Mouse (Mus musculus) kidney, embryonic 15.5 days (tissue): ENCODE data around the gene Gm9913. TPM values are rescaled to one million over a fixed set of nuclear protein-coding genes. Genes with fewer than 3 reads are reported as not detected.

ENCODE experiments used
- ATAC-seq: fragments of 200-750 bp; cut with Nextera tagmentation; replicated peaks from 2 replicates; pipeline ENCODE4 v1.8.0; 2017; ENCODE audit warnings: moderate TSS enrichment; ENCODE audit not compliant: low FRiP score
- H3K27ac ChIP-seq: fragments of 300-500 bp; sonication (generic); 2 replicates; pipeline ENCODE4 v1.5.1; 2015; ENCODE audit warnings: mild to moderate bottlenecking, inconsistent platforms
- H3K27me3 ChIP-seq: fragments of 300-500 bp; sonication (generic); 2 replicates; pipeline ENCODE4 v1.6.1; 2015; ENCODE audit warnings: inconsistent platforms
- H3K36me3 ChIP-seq: fragments of 300-500 bp; sonication (generic); 2 replicates; pipeline ENCODE4 v1.6.1; 2015; ENCODE audit warnings: inconsistent platforms
- H3K4me1 ChIP-seq: fragments of 300-500 bp; sonication (generic); 2 replicates; pipeline ENCODE4 v1.6.1; 2015; ENCODE audit warnings: inconsistent platforms
- H3K4me2 ChIP-seq: fragments of 300-500 bp; sonication (generic); 2 replicates; pipeline ENCODE4 v1.6.1; 2015; ENCODE audit warnings: moderate library complexity, mild to moderate bottlenecking, inconsistent platforms
- H3K4me3 ChIP-seq: fragments of 300-500 bp; sonication (generic); replicated peaks from 2 replicates; pipeline ENCODE4 v1.5.1; 2015; ENCODE audit warnings: mild to moderate bottlenecking, inconsistent platforms
- H3K9ac ChIP-seq: fragments of 300-500 bp; sonication (generic); 2 replicates; pipeline ENCODE4 v1.6.1; 2015; ENCODE audit warnings: mild to moderate bottlenecking, inconsistent platforms
- H3K9me3 ChIP-seq: fragments of 300-500 bp; sonication (generic); replicated peaks from 2 replicates; pipeline ENCODE4 v1.6.1; 2016; ENCODE audit warnings: inconsistent platforms
- WGBS: fragments of 180-500 bp; shearing (Covaris S2); methylation state at CpG from one replicate; pipeline ENCODE4 v1.1.7; 2015; ENCODE audit warnings: mixed read lengths; 5-methylcytosine and 5-hydroxymethylcytosine counted together
- polyA plus RNA-seq: library from polyadenylated mRNA; unstranded; fragments of >200 nt; fragmentation: Nextera tagmentation; extraction: Ambion mirVana; gene quantifications from 2 replicates; pipeline ENCODE4 v1.2.1, GENCODE M21; 2015

Gm9913 gene
- polyA plus RNA-seq, 1 experiment from 2014 or later: 0.42 TPM

DNA sequence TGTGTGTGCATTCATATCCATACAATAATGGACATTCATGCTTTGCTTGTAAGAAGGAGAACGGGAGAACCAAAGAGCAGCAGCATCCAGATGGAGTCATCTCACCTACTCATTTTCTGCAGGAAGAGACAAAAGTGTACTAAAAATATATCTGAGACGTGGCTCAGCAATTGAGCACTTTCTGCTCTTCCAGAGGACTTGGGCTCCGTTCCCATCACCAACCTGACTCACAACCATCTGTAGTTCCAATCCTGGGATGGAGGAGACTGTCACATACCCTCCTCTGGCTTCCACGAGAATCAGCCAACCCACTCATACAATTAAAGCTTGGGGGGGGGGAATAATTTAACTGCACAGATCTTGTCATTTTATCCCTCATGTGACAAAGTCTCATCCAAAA lies 23.8 kb upstream of the Gm9913 start:
- Histone ChIP-seq H3K4me3 (no peak overlapping the region), H3K9me3 (no peaks in the 10 kb centered on the region), H3K36me3 (no peaks in the 10 kb centered on the region), H3K4me1 (peaks cover 6% of the 10 kb centered on the region), H3K27me3 (no peaks in the 10 kb centered on the region), H3K27ac (no peak overlapping the region), H3K4me2 (no peak overlapping the region), H3K9ac (no peak overlapping the region)
- WGBS: 90% methylated on average over 4 of the region's 4 CpGs
- no peak for ATAC-seq

DNA sequence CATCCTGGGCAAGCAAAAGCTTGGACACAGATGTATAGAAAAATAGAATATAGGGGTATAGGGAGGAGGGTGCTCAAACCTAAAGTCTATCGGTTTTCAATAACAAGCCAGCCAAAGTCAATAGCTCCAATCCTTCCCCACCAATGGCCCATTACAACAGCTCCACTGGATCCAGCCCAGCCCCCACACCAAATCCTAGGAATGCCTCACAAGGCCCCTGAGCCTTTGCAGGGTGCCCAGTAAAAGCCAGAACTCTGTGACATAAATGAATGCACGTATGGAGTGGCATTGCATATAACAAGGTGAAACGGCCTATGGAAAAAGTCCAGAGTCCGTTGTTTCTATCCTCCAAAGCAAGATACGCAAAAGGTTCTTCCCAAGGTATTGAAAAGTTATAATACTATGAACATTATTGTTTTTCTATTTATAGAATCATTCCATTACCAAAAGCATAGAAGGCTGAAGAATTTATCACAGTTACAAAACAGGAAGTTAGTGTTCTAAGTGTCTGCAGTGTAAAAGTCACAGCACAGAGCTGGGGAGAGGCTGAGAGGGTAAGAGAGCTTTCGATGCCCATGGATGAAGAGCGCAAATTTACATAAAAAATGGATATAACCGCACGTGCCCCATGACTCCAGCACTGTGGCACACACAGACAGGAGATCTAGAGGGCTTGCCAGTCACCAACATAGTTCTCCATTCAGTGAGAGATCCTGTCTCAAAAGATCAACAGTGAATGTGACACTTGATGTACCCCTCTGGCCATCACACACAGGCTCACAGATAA lies 23.2 kb upstream of the Gm9913 start:
- Histone ChIP-seq H3K4me2 (no peak overlapping the region), H3K27me3 (no peaks in the 10 kb centered on the region), H3K4me3 (no peak overlapping the region), H3K9ac (no peak overlapping the region), H3K36me3 (no peaks in the 10 kb centered on the region), H3K9me3 (no peaks in the 10 kb centered on the region), H3K27ac (no peak overlapping the region), H3K4me1 (peaks cover 6% of the 10 kb centered on the region)
- WGBS: 92% methylated on average over 9 of the region's 9 CpGs
- ATAC-seq: no peak

DNA sequence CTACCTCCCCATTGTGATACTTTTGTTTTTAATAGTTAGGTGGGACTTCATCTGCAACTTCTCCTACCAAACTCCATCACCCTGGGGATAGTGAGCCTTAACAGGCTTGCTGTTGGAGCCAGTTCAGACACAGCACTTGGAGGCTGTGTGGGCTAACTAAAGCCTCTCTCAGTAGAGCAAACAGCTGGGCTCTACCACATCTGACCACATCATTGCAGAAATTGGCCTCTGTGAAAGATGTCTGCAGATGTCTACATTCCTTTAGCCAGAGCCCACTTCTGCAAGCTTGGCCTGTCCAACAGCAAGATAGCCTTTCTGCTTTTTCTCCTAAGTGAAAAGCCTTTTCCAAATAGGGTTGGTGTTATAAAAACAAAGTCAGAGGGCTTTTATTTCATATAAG lies 20.7 kb upstream of the Gm9913 start:
- Histone ChIP-seq H3K9me3 (no peaks in the 10 kb centered on the region), H3K4me2 (no peak overlapping the region), H3K4me1 (peaks cover 8% of the 10 kb centered on the region), H3K27ac (no peak overlapping the region; the same call in 1 of the 2 replicates), H3K9ac (no peak overlapping the region), H3K36me3 (no peaks in the 10 kb centered on the region), H3K4me3 (no peak overlapping the region), H3K27me3 (no peaks in the 10 kb centered on the region)
- no peak for ATAC-seq

DNA sequence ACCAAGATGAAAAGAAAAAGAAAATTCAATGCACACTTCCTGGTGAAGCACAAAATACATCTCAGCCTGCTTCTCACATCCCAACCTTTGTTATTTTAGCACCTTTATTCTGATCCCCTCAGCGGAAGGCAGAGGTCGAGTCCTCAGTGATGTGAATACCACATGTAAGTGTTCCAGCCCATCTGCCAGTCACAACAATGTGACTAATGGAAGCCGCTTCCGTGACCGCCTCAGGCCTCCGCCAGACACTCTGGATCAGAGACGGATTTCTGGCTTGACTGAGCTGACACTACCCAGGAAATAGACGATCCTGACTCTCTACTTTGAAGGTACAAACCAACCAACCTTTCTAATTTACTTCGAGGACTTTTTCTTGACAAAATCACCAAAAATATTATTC lies 20.0 kb upstream of the Gm9913 start:
- no peak overlapping the region for H3K27ac ChIP-seq
- no peak; the same call in 1 of the 2 replicates for ATAC-seq

DNA sequence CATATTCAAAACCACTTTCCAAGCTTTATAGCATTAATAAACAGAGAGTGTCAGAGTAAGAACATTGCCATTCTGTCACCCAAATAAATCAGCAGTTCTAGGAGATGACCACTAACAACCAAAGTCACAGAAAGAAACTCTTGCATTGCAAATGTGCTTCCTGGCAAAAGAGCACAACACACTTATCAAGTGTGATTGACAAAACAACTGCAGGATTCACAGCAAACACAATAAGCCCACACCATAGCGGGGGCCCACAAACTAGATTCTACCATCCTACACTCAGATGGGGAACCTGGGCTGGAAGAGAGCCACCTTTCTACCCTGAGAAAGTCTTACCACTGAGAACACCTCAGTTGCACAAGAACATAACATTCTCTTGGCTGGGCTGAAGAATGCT lies 14.9 kb upstream of the Gm9913 start:
- Histone ChIP-seq H3K27me3 (no peaks in the 10 kb centered on the region), H3K27ac (no peak overlapping the region), H3K9ac (no peak overlapping the region), H3K36me3 (no peaks in the 10 kb centered on the region), H3K9me3 (no peaks in the 10 kb centered on the region), H3K4me1 (peaks cover 13% of the 10 kb centered on the region; the same call in 1 of the 2 replicates), H3K4me2 (no peak overlapping the region), H3K4me3 (no peak overlapping the region)
- 100% methylated on average over 1 of the region's 1 CpGs for WGBS
- ATAC-seq: no peak

More for the DNA sequence above, 20.0 kb upstream of the Gm9913 start:
- H3K4me1 ChIP-seq: peaks cover 7% of the 10 kb centered on the region
- WGBS: 55% methylated on average over 9 of the region's 9 CpGs
- no peaks in the 10 kb centered on the region for H3K36me3 ChIP-seq
- no peak overlapping the region for H3K4me2 ChIP-seq
- no peak overlapping the region for H3K4me3 ChIP-seq
- H3K27me3 ChIP-seq: no peaks in the 10 kb centered on the region
- no peaks in the 10 kb centered on the region for H3K9me3 ChIP-seq
- H3K9ac ChIP-seq: no peak overlapping the region

DNA sequence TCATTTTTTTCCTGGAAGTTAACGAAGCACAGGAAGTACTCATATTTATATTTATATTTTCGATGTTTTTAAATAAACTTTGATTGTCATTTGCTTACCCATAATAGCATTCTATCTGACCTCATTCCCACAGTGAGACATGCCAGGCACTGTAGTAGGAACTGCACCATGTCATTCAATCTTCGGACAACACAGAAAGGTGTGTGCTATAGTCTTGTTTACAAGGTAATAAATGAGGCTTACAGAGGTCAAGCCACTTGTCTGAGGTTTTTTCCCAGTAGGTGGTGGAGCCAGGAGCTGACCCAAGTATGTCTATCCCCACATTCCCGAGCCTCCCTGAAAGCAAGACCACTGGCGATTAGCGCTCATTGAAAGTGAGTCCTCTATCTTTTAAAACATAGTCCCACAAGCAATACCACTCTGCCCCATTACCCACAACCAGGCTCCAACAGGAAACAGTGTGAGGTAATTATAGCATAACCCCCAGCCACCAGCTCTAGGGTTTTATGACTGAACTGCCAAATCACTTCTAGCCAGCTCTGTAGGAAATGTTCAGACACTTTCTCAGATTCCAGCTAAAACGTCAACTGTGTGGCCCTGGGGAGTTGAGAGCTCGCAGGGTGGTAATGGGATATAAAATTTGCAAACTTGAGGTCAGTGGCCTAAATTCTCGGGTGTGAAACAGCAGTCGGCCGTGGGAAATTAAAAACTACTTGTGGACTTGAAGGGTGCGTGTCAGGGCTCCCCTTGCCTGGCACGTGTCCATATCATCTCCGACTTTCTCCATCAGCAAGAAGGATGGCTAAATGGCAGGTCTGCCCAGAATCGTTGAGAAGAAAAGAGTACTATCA lies 12.6 kb upstream of the Gm9913 start:
- 42% methylated on average over 15 of the region's 15 CpGs for WGBS
- ATAC-seq: no peak
- no peaks in the 10 kb centered on the region for H3K9me3 ChIP-seq
- H3K27me3 ChIP-seq: no peaks in the 10 kb centered on the region
- no peak overlapping the region for H3K9ac ChIP-seq
- H3K4me2 ChIP-seq: no peak overlapping the region
- no peak overlapping the region; the same call in 1 of the 2 replicates for H3K27ac ChIP-seq
- peaks cover 10% of the 10 kb centered on the region; the same call in 1 of the 2 replicates for H3K4me1 ChIP-seq
- H3K4me3 ChIP-seq: no peak overlapping the region
- 0 out of 2 replicates have a peak, but pooled peaks cover 5% of the 10 kb centered on the region for H3K36me3 ChIP-seq

DNA sequence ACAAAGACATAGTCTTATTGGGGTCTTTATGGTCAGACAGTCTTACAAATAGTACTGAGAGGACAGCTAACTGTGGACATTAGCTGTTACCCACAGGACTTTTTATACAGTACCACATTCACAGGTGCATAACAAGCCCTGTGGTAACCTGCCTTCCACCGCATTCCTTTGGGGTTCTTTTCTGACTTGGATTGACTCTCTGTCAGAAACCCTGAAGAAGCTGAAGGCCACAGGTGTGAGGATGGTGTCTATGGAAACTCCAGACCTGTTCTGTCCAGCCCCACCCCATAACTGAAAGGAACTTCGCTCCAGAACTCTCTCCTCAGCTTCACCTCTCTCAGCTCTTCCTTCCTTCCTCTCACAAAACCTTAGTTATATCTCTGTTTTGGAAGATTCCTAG lies 10.6 kb upstream of the Gm9913 start:
- peaks cover 10% of the 10 kb centered on the region; the same call in 1 of the 2 replicates for H3K4me1 ChIP-seq
- no peak overlapping the region for H3K4me3 ChIP-seq
- no peak overlapping the region for H3K4me2 ChIP-seq
- 93% methylated on average over 2 of the region's 2 CpGs for WGBS
- no peak overlapping the region for H3K9ac ChIP-seq
- no peaks in the 10 kb centered on the region for H3K9me3 ChIP-seq
- no peak for ATAC-seq
- no peaks in the 10 kb centered on the region for H3K27me3 ChIP-seq
- 0 out of 2 replicates have a peak, but pooled peaks cover 5% of the 10 kb centered on the region for H3K36me3 ChIP-seq
- H3K27ac ChIP-seq: no peak overlapping the region

DNA sequence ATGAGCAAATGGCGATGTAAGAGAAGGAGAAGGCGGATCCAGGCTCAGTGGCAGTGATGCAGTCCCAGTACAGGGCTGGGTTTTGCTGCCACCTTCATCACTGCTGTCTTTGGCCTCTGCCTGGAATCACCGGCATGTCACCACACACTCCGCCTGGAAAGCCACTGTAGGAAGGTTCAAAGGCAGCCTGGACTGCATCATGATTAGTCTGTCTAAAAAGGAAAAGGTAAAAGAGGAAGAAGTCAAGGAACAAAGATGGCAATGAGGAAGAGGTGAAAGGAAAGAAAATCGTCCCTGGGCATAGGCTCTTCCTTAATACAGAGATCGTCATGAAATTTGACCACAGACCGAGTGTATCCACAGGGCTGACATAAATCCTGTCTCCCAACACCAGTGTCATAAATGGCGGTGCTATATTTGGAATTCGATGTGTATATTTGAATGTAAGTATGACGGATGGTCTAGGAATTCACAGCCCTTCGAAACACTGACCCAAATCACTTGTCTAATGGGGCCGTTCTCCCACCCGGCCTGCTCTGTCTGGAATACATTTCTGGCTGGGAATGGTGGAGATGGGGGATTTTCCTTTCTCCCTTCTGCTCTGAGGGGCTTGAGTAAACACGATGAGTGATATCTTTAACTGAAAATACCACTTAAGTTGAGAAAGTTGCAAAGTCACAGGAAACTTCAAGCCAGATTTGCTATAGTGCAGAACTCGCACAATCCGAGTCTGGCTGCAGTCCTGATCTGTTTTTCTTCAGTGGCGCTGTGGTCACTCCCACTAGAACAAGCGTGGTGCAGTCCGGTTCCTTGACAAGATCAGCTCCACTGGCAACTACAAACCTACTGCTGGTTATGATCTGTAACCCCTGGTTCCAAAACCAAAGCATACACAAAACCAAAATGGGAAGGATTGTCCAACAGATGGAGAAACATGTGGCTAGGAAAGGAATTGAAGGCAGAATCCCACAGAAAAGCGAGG lies 9.8 kb upstream of the Gm9913 start:
- H3K27me3 ChIP-seq: no peaks in the 10 kb centered on the region
- no peak overlapping the region for H3K27ac ChIP-seq
- 76% methylated on average over 20 of the region's 20 CpGs for WGBS
- peaks cover 10% of the 10 kb centered on the region; the same call in 1 of the 2 replicates for H3K4me1 ChIP-seq
- no peak overlapping the region for H3K4me3 ChIP-seq
- ATAC-seq: no peak
- 0 out of 2 replicates have a peak, but pooled peaks cover 5% of the 10 kb centered on the region for H3K36me3 ChIP-seq
- H3K4me2 ChIP-seq: no peak overlapping the region
- H3K9me3 ChIP-seq: no peaks in the 10 kb centered on the region
- H3K9ac ChIP-seq: no peak overlapping the region

DNA sequence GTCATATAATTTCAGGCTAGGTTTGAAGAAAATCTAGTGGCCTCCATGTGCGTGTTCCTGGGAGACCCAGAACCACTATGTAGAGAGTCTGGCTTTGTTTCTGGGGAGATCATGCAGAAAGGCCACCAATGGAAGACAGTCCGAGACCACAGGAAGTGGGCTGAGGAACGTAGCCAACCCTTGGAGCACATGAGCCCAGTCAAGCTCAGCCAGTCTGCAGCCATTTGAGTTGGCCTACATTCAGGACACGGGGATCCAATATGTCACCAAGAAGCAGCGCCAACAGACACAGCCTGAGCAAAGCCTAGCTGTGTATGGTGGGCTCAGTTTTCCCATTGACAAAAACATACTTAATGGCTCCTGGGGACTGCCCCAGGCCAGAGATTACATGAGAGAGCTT lies 8.2 kb upstream of the Gm9913 start:
- Histone ChIP-seq H3K9me3 (no peaks in the 10 kb centered on the region), H3K4me1 (peaks cover 10% of the 10 kb centered on the region; the same call in 1 of the 2 replicates), H3K36me3 (0 out of 2 replicates have a peak, but pooled peaks cover 5% of the 10 kb centered on the region), H3K27me3 (no peaks in the 10 kb centered on the region), H3K4me3 (no peak overlapping the region), H3K27ac (no peak overlapping the region), H3K4me2 (no peak overlapping the region), H3K9ac (no peak overlapping the region)
- ATAC-seq: no peak
- 92% methylated on average over 5 of the region's 5 CpGs for WGBS

DNA sequence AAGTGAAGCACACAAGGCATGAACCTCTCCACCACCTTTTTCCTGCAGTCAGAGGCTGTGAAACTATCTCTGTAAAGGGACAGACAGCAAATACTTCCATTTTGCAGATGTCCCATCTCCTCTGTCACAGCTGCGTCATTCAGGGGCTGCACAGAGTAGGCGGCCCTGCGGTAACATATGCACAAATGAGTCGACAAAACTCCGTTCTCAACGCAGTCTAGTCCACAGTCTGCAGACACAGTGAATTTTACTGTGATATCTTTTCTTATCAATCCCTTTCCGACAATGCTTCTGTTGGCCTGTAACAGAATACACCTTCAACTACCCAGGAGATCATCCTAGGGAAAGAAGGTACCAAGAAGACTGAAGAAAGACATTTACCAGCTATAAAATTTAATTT lies 6.7 kb upstream of the Gm9913 start:
- no peaks in the 10 kb centered on the region for H3K9me3 ChIP-seq
- 0 out of 2 replicates have a peak, but pooled peaks cover 5% of the 10 kb centered on the region for H3K36me3 ChIP-seq
- H3K4me2 ChIP-seq: no peak overlapping the region
- no peaks in the 10 kb centered on the region for H3K27me3 ChIP-seq
- H3K27ac ChIP-seq: no peak overlapping the region
- H3K4me1 ChIP-seq: no peaks in the 10 kb centered on the region
- WGBS: 89% methylated on average over 7 of the region's 7 CpGs
- H3K9ac ChIP-seq: no peak overlapping the region
- ATAC-seq: no peak
- H3K4me3 ChIP-seq: no peak overlapping the region

DNA sequence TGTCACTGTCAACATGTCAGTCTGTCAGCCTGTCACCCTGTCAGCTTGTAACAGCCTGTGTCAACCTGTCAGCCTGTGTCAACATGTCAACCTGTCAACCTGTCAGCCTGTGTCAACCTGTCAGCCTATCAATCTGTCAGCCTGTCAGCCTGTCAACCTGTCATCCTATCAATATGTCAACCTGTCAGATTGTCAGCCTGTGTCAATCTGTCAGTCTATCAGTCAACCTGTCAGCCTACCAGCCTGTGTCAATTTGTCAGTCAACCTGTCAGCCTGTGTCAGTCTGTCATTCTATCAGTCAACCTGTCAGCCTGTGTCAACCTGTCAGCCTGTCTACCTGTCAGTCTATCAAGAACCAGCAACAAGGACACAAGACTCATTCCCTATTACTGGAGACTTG lies 3.4 kb upstream of the Gm9913 start:
- H3K4me3 ChIP-seq: no peak overlapping the region
- no peak for ATAC-seq
- H3K4me1 ChIP-seq: peaks cover 11% of the 10 kb centered on the region; the same call in 1 of the 2 replicates
- H3K27ac ChIP-seq: no peak overlapping the region
- H3K36me3 ChIP-seq: 0 out of 2 replicates have a peak, but pooled peaks cover 3% of the 10 kb centered on the region
- H3K9me3 ChIP-seq: no peaks in the 10 kb centered on the region
- H3K27me3 ChIP-seq: no peaks in the 10 kb centered on the region; the same call in 1 of the 2 replicates
- H3K4me2 ChIP-seq: no peak overlapping the region
- H3K9ac ChIP-seq: no peak overlapping the region
